Mouse (Mus musculus): ENCODE measurements around the gene Aoc3.

Aoc3 gene

GRCm38 (mm10) chr11:101370141-101370540 is 39.7 kb downstream of the Aoc3 start:
- CTCF ChIA-PET = no interaction called here

DNA sequence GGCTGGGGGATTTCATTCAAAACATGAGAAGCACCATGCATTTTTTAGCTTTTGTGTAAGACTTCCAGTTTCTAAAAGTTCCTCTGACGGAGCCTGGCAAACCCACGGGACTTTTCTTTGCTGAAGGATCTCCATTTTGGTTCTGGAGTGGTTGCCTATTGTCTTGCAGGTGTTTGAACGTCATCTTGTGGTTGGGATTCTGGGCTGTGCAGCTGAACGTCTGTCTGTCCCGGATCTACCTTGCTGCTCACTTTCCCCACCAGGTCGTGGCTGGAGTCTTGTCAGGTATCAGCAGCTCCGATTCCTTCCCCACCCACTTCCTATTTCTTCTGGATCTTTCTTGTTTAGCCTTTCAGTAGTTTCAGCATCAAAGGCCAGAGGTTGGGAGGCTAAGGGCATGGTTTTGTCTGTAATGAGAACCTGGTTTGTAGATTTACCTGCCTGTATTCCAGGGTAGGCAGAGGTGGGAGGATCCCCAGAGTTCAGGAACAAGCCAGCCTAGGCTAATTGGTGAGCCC is 44.1 kb downstream of the Aoc3 start:
- CTCF ChIA-PET = no interaction called here

- CTCF ChIA-PET = interaction anchor here (0.6 kb wide), 1 partner anchor 787 kb away, joined by 7 read pairs; no protein-coding TSS in a partner anchor
Observed at GRCm38 (mm10) chr11:101378196-101378595, 47.8 kb downstream of the Aoc3 start.

DNA sequence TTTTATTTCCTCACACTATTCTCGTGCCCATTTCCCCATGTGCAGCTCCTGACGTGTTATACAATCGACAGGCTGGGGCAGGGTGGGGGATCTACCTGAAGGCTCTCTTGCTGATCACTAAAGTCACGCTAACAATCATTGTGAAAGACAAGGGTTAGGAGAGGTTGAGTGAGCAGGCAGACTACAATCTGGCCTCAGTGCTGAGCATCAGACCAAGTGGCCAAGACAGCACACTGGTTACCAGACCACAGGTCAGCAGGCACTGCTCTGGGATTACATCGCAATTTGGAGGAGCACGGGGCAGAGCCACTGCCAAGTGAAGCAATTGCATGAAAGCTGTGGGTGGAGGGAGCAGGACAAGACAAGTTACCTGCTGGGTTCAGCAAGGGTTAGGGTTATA is 48.5 kb downstream of the Aoc3 start:
- CTCF ChIA-PET = no interaction called here

DNA sequence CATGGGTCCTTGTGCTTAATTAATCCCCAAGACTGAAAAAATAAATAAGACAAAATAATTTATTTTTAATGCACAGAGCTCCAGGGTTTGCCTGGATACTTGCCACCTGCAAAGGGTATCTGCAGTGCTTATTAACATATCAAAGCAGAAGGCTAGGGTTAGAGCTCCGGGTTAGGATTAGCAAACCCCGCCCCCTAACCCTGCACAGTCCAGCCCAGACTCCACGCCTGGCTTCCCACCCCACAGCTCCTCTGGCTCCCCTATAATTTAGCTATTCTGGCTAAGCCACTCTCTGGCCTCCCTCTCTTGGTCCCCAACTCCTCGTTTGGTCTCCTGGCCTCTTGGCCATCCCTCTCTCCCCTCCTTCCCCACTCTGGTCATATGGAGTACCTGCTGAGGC is 51.4 kb downstream of the Aoc3 start:
- CTCF ChIA-PET = interaction anchor here (0.5 kb wide), 1 partner anchor 1076 kb away, joined by 3 read pairs; no protein-coding TSS in a partner anchor
